In genomic region chr7:30707441-30707840, GRCm38 (mm10) we compare ENCODE assay signal across 24 mouse cellular contexts. TPM values are rescaled to one million over a fixed set of nuclear protein-coding genes. Genes with fewer than 3 reads are reported as not detected.
"Had no signal": no experiment of that assay in that cellular context is flagged by ENCODE, and none has a peak within 500 bp of the region (broad histone marks: within the 10 kb centered on the region; RNA-seq: fewer than 3 reads in every experiment).

No protein-coding gene starts in this region.

- H3K4me2 ChIP-seq: limb, embryonic 15.5 days; midbrain, embryonic 11.5 days; midbrain, embryonic 15.5 days; neural tube, embryonic 12.5 days had no signal

- H3K27ac ChIP-seq: kidney, postnatal 0 days; limb, embryonic 15.5 days; liver, embryonic 14.5 days; midbrain, embryonic 15.5 days; neural tube, embryonic 12.5 days had no signal

- H3K27me3 ChIP-seq: midbrain, embryonic 15.5 days; neural tube, embryonic 12.5 days had no signal

- H3K4me1 ChIP-seq: limb, embryonic 15.5 days; midbrain, embryonic 15.5 days; neural tube, embryonic 12.5 days had no signal

- DNase-seq: kidney, adult 9 months; kidney, postnatal 36 days; layer of hippocampus, adult 9-11 months; layer of hippocampus, postnatal 36 days; lung, adult 18-20 months; lung, postnatal 4 days; right cerebral cortex, postnatal 4 days; spleen, adult 18-20 months; thymus, postnatal 4 days had no signal

- H3K36me3 ChIP-seq: limb, embryonic 15.5 days; midbrain, embryonic 15.5 days; neural tube, embryonic 12.5 days had no signal

- H3K9me3 ChIP-seq: limb, embryonic 15.5 days; megakaryocyte, embryonic 14.5 days; midbrain, embryonic 15.5 days; neural tube, embryonic 12.5 days had no signal

- H3K4me3 ChIP-seq: limb, embryonic 15.5 days; megakaryocyte, embryonic 14.5 days; midbrain, embryonic 15.5 days; neural tube, embryonic 12.5 days had no signal

- ATAC-seq: midbrain, embryonic 15.5 days had no signal

- H3K9ac ChIP-seq: limb, embryonic 15.5 days; liver, embryonic 14.5 days; midbrain, embryonic 15.5 days; neural tube, embryonic 12.5 days had no signal

RNA-seq across cellular contexts. Expression of gene Atp4a, which starts 4.6 kb away (rescaled TPM):
- total RNA-seq: monocyte, adult 5-6 weeks had no signal

RNA-seq across cellular contexts. Expression of gene 2200002J24Rik, which starts 8.7 kb away (rescaled TPM):
- total RNA-seq: layer of hippocampus, adult 18-20 months; layer of hippocampus, postnatal 36 days; left cerebral cortex, adult 8-10 months; left cerebral cortex, postnatal 25 days; monocyte, adult 5-6 weeks; neutrophil, adult 5-6 weeks had no signal
- polyA plus RNA-seq: limb, embryonic 11.5 days; midbrain, embryonic 11.5 days; midbrain, embryonic 15.5 days; neural tube, embryonic 12.5 days had no signal

RNA-seq across cellular contexts. Expression of gene Pmis2, which starts 36.0 kb away (rescaled TPM):
- total RNA-seq: layer of hippocampus, adult 18-20 months; layer of hippocampus, postnatal 36 days; left cerebral cortex, adult 8-10 months; left cerebral cortex, postnatal 25 days; monocyte, adult 5-6 weeks; neutrophil, adult 5-6 weeks had no signal
- polyA plus RNA-seq: kidney, postnatal 0 days; limb, embryonic 11.5 days; limb, embryonic 15.5 days; liver, embryonic 14.5 days; lung, embryonic 16.5 days; midbrain, embryonic 11.5 days; midbrain, embryonic 15.5 days; neural tube, embryonic 12.5 days; stomach, embryonic 14.5 days had no signal

RNA-seq across cellular contexts. Expression of gene Gapdhs, which starts 36.0 kb away (rescaled TPM):
- total RNA-seq: layer of hippocampus, adult 18-20 months; layer of hippocampus, postnatal 36 days; left cerebral cortex, adult 8-10 months; left cerebral cortex, postnatal 25 days; neutrophil, adult 5-6 weeks had no signal
- polyA plus RNA-seq: liver, embryonic 14.5 days had no signal
